Mouse (Mus musculus) c-Kit-positive CD71-negative TER-119-negative erythroid progenitor cells, embryonic 14.5 days (primary cell): Measurements from ENCODE around the gene Acbd4.
A peak's percentile ranks its signal among the peaks of the same experiment; 100 is the strongest.

ENCODE experiments used
- DNase-seq: peaks from one replicate; pipeline ENCODE4 v3.0.0-alpha.2; 2013; ENCODE audit warnings: low read depth

Gene Acbd4

DNA sequence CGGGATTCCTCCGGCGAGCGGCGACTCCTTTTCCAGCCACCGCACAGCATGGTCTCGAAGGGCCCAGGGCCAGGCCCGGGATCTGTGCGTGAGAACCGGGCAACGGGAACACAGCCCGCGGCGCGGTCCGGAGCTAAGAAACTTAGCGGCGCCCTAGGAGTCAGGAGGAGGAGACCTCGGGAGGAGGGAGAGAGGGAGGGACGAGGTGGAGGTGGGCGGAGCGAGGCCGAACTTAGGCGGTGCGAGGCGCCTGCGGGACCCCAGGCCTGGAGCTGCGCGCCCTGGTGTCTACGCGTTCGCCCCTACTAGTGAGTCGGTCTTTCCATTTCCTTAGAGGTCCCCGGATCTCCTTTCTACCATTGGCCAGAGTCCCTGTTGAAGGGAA is at the start of gene Acbd4, which contains the start of gene Plcd3:
Gene Acbd4 (plus strand): TSS at position 202 of the 385 bp plus-strand sequence.
Gene Plcd3 (minus strand): TSS at position 178 of the 385 bp plus-strand sequence.
- DNase-seq = peak; percentile 40

DNA sequence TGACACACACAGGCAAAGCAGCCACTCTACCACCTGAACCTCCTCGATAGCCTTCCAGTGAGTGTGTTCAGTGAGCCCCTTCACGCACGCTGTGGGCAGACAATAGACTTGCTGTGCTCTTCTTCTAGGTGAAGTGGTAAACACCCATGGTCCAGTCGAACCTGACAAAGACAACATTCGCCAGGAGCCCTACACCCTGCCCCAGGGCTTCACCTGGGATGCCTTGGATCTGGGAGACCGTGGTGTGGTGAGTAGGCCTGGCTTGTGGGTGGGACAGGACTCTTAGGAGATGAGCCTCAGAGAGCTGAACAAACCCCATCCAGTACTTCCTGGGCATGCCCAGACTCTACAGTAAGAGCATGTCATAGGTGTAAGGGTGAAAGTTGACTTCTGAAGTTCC is 49.4 kb upstream of the Acbd4 start:
- DNase-seq = no peak

GRCm38 (mm10) chr11:103053191-103054076 is 48.0 kb upstream of the Acbd4 start:
- DNase-seq = no peak

GRCm38 (mm10) chr11:103054798-103055197 is 46.7 kb upstream of the Acbd4 start:
- peak; percentile 82 for DNase-seq

DNA sequence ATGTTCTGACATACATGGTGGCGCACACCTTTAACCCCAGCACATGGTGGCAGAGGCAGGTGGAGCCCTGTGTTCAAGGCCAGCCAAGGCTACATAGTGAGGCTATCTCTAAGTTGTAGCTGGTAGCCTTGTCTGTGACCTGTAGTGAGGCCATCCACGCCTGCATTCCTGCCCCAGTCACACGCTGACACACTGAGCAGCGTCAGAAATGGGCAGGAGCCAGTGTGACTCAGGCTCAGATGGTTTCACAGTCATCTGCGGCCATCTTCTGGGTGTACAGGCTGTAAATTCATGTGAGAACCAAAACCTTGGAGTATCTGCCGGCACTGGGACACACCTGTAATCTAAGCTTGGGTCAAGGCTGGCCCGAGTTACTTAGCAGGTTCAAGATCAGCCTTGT is 44.8 kb upstream of the Acbd4 start:
- no peak for DNase-seq

GRCm38 (mm10) chr11:103058499-103059085 is 42.9 kb upstream of the Acbd4 start:
- no peak for DNase-seq

DNA sequence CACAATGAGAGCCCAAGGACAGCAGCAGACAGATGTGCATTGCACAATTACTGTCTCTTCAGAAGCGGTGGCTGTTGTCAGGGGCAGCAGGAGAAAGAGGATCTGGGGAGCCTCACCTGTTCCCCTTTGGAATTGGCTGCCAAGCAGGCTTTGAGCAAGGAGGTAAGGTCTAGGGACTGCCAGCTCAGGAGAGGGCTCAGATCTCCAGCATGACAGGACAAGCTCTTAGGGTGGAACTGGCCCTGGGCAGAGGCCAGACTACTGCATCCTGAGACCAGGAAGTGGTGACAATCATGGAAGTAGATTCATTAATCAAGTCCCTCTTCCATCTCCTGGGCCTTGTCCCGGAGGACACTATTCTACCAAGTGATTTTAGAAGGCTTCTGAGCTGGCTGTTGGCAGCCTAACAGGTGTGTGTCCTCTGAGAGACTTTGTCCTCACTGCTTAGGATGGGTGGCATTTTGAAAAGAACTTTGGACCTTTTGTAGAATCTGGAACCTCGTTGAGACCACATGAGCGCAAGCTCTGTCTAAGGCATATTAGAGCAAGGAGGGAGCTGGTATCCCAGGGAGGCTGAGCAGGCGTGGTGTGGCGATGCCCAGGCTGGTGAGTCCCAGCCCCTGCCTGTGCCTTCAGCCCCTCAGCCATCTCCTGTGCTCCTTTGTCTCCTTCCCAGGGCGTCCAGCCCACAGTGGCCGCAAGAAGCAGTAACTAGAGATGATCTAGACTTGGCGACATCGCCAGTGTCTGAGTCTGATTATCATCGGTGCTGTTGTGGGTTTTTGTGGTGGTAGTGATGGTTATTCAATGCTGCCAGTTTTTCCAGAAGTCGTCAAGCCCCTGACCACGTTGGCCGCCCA is 35.1 kb upstream of the Acbd4 start:
- no peak for DNase-seq

DNA sequence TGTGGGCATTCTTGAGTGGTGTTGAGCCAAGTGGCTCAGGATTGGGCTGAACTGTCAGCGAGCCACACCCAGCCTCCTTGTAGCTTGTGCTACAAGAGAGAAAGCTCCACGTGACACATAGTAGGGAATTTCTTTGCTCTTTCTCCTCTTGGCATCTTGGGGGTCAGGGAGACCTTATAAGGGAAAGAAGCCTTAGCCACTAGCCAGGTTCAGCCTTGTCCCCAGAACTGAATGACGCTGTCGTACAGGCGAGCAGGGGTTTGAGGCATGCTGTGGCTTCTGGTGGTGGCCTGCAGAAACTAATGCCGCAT is 34.5 kb upstream of the Acbd4 start:
- DNase-seq = no peak

- DNase-seq = no peak
Measured at GRCm38 (mm10) chr11:103067457-103068001, 34.0 kb upstream of the Acbd4 start.

GRCm38 (mm10) chr11:103068272-103068671 is 33.2 kb upstream of the Acbd4 start:
- DNase-seq = no peak

DNA sequence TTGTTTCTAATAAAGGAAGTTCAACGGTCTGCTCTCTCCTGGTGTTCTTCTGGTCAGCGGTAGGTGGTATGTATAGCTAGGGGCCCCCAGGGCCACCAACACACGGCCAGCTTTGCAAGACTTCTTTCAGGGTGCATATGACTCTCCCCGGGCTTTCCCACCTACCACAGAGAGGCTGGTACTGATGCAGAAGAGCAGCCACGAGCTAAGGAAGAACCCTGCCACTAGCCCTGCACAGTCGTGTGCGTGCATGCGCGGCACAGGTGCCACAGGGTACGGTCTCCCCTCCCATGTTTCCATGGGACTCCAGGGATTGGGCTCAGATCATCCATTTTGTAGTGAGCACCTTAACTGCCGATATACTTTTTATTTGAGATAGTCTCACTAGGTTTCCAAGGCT is 32.6 kb upstream of the Acbd4 start:
- DNase-seq = no peak

DNA sequence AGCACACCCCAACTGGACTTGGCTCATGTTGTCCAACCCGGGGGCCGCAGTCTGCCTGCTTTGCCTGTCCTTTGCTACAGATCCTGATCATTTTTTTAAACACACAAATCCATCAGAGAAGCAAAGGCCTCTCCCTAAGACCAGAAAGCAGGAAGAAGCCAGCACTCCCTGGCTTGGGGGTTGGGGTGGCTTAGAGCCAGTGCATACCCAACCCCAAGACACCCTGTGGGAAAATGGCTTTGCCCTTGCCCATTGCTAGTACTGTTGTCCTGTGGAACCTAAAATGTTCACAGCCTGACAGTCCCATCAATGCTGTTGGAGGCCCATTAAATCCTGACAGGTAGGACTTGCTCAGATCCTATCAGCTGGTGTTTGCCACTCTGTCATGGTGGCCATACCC is 31.8 kb upstream of the Acbd4 start:
- no peak for DNase-seq

DNA sequence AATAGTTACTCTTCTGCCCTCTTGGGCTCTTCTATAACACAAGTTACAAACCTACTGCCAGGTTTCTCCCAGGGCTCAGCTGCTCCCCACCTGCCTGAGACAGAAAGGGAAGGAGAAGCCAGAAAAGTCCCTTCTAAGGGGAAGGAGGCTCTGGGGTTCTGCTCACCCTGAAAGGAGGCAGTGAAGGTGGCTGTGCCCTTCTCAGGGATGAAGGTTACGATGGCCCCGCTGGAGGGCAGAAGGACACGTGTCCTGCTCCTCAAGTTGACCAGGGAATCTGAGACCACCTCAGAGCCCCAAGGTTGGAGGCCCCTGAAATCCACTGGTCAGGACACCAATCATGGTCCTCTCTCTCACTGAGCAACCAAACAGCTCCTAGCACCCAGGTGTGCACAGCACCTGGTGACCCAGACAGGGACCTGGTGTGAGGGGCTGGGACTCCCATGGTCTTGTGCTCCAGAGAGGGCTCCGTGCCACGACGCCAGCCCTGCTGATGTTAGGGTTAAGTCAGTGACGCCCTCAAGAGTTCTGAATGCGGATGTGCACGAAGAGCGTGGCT is 31.1 kb upstream of the Acbd4 start:
- no peak for DNase-seq

GRCm38 (mm10) chr11:103073671-103074070 is 27.8 kb upstream of the Acbd4 start:
- DNase-seq = no peak

- DNase-seq = no peak
Measured at GRCm38 (mm10) chr11:103074121-103074650, 27.3 kb upstream of the Acbd4 start.

DNA sequence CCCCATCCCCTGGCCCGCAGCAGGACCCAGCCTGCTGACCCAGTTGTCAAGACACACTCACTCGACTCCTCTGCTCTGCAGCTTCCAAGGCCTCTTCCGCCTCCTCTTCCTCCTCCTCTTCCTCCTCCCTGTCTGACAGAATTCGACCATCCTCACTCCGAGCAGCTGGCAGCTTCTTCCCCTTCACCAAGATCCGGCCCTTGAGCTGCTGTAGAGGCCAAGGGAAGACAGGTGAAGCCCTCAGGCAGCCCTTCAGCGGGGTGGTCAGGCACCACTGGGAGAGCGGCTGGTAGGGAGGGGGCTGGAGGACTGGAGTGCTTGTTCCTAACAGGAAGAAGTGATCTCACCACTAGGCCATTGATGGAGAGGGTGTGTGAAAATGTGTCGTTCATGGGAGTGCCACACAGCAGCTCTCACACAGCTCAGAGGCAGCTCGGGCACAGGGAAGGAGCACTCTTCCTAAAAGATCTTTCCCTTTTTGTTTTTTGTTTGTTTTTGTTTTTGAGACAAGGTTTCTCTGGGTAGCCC is 26.6 kb upstream of the Acbd4 start:
- DNase-seq = no peak

GRCm38 (mm10) chr11:103076010-103076409 is 25.5 kb upstream of the Acbd4 start:
- DNase-seq = no peak

- no peak for DNase-seq
Measured at GRCm38 (mm10) chr11:103076581-103076980, 24.9 kb upstream of the Acbd4 start.

DNA sequence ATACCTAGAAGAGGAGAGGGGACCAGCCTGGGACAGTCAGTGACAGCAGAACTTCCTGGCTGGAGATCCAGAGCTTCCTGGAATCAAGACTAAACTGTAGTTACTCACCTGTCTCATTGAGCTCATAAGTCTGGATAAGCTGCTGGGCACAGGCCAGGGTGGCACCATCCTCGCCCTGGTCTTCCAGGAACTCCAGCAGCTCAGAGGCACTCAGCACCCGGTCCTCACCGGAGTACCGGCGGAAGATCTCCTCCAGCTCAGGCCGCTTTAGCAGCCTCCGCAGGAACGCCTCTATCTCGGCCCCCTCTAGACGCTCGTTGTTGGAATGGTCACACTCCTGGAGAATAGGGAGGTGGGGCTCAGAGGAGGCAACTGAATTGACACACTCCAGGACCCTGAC is 23.4 kb upstream of the Acbd4 start:
- DNase-seq = no peak

DNA sequence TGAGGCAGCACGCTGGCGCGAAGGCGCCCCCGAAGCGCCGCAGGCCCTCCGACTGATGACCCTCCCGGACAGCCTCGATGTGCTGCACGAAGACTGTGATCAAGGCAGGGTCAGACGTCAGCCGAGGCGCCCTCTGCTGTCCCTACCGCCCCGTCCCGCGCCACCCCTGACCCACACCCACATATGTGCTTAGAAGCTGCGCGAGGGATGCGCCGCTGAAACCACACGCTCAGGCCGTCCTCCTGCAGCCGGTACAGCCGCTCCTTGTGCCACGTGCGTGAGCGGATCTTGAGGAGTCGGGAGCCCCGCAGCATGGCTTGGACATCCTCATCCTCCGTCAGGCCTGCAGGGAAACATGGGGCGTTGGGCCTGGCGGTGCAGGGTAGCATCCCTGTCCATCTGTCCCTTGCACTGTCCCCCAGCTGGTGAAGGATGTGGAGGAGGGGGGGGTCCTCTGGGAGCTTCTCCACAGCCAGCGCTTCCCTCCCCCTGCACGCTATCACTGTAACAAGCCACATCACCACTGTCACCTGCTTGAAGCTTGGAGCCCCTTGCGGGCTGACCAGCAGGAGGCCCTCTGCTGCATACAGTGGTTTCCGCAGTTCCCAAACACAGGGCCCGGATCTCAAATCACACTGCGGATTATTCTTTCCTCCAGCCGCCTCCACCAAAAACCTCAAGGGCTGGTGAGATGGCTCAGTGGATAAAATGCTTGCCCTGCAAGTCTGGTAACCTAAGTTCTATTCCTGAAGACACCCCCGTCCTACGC is 21.0 kb upstream of the Acbd4 start:
- no peak for DNase-seq

DNA sequence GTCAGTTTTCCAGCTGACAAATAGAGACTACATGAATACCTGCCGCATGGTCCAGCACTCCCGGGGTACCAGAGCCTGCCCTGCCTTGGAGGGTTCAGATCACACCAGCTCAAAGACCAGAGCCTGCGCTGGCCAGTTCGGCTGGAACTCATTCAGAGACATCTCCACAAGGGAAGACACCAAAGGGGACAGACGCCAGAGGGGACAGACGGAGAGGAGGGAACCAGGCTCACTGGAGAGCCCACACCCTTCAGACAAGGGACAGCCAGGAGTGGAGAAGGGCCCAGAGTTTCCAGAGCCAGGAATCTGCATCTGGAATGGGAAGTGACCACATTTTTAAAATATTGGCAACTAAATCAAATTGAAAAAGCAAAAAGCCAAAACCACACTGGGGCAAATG is 19.9 kb upstream of the Acbd4 start:
- DNase-seq = no peak
